In the genomic region with DNA sequence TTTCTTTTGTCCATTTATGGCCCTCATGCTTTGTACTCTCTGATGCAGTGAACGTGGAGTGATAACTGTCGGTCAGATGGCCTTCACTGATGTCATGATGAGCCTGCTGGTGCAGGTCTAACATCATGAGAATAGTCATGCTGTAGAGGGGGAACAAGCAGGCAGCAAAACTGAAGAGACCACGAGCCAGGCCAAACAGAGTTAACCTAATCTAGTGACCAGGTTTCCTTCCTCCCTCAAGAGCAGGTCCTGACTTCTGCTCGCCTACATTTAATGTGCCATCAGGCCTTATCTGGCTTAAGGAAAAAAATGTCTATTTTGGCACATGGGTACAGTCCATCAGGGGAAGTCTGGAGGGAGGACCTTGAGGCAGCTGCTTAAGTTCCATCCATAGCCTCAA, we compare ENCODE assay signal across 25 mouse cellular contexts.
DNase-seq lines count a peak whose midpoint lies in the region; ATAC-seq and TF ChIP-seq lines count a peak whose summit lies in the region.
"Had no signal": no experiment of that assay in that cellular context is flagged by ENCODE, and none has a peak within 500 bp of the region (broad histone marks: within the 10 kb centered on the region; RNA-seq: fewer than 3 reads in every experiment).

No protein-coding gene starts in this region.

- no peak for DNase-seq in layer of hippocampus, adult 2 months (ENCODE audit: low spot score in 2 of 2)
- no peak for DNase-seq in layer of hippocampus, postnatal 14 days (ENCODE audit: low spot score in 2 of 2)
- no peak for DNase-seq in adrenal gland, adult 18-20 months (ENCODE audit: low spot score in 2 of 2)
- DNase-seq: adrenal gland, adult 2 months; adrenal gland, postnatal 10 days; adrenal gland, postnatal 25 days; B cell, adult 2 months; cerebellum, adult 11 months; cerebellum, adult 18-20 months; cerebellum, adult 8-10 months; cerebellum, adult 9-11 months; cerebellum, postnatal 14 days; cerebellum, postnatal 36 days had no signal

- no peak for TF ChIP-seq CTCF in layer of hippocampus, adult 2 months (conservative IDR thresholded peaks at IDR 0.05)

- ATAC-seq in common myeloid progenitor, adult 5-6 weeks (replicated peaks; ENCODE audit: low read depth, poor library complexity, severe bottlenecking) = peak; percentile 65
- ATAC-seq in hematopoietic stem cell, adult 5-6 weeks (replicated peaks in 1 of 2; ENCODE audit: insufficient read depth in 1 of 2, low FRiP score in 2 of 2, low TSS enrichment in 1 of 2, low read depth in 1 of 2, poor library complexity in 2 of 2, severe bottlenecking in 2 of 2) = peak; percentile 22 to 64; a peak in 2 of 4 replicates
- ATAC-seq: activated CD4-positive, CD25-positive, alpha-beta regulatory T cell, adult 4 months; CD4-positive, CD25-positive, alpha-beta regulatory T cell, adult 4 months; forebrain, embryonic 14.5 days; forebrain, embryonic 16.5 days; Patski had no signal

- H3K27ac ChIP-seq in layer of hippocampus, adult 2 months = peak overlapping the region; percentile 24; the same call in 1 of the 2 replicates
- H3K27ac ChIP-seq: embryonic facial prominence, embryonic 10.5 days; embryonic facial prominence, embryonic 12.5 days; forebrain, embryonic 10.5 days; forebrain, embryonic 12.5 days had no signal

- no peak overlapping the region for H3K4me3 ChIP-seq in layer of hippocampus, adult 2 months
- H3K4me3 ChIP-seq: embryonic facial prominence, embryonic 10.5 days; embryonic facial prominence, embryonic 12.5 days; erythroblast, embryonic 14.5 days; forebrain, embryonic 10.5 days; forebrain, embryonic 12.5 days had no signal
